Mouse (Mus musculus): ENCODE measurements around the gene Cltrn.

DNA sequence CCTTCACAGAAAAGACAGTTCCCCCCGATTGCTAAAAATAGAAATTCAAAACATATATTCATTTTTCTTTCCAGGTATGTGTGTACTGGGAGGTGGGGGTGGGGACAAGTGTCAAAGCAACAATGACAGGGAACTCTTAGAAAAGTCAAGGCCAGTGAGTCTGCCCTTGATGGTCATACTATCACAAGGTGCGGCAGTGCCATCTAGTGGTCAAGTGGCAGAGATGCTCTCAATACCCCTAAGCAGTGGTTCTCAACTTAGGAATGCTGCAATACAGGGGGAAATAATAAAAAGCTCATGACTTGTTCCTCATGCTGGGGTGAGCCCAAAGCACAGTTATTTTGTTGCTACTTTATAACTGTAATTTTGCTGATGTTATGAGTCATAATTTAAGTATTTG is 22.4 kb upstream of the Cltrn start:
- TF ChIP-seq POLR2A (IDR thresholded peaks at IDR 0.05; ENCODE audit: extremely low read depth, insufficient read depth, low read length) (no peak), CTCF (IDR thresholded peaks at IDR 0.05; ENCODE audit: low read depth, low read length) (peak; percentile 55; the same call in 1 of the 2 replicates)
